Comparison of ENCODE assay signal across 16 mouse cellular contexts in genomic region chr14:57621699-57622098, GRCm38 (mm10).
"Had no signal": no experiment of that assay in that cellular context is flagged by ENCODE, and none has a peak within 500 bp of the region (broad histone marks: within the 10 kb centered on the region; RNA-seq: fewer than 3 reads in every experiment).

No protein-coding gene starts in this region.

- H3K9me3 ChIP-seq: kidney, embryonic 15.5 days; limb, embryonic 10.5 days; liver, embryonic 15.5 days; midbrain, embryonic 10.5 days; midbrain, embryonic 15.5 days; neural tube, embryonic 13.5 days had no signal

- ATAC-seq: lung, postnatal 0 days; midbrain, embryonic 15.5 days had no signal

- H3K9ac ChIP-seq: kidney, embryonic 15.5 days; liver, embryonic 15.5 days; midbrain, embryonic 15.5 days; neural tube, embryonic 13.5 days had no signal

- H3K36me3 ChIP-seq: midbrain, embryonic 15.5 days had no signal

- H3K4me2 ChIP-seq: kidney, embryonic 15.5 days; liver, embryonic 11.5 days; liver, embryonic 15.5 days; midbrain, embryonic 15.5 days; neural tube, embryonic 13.5 days had no signal

- H3K27me3 ChIP-seq: kidney, embryonic 15.5 days; liver, embryonic 15.5 days; midbrain, embryonic 15.5 days; neural tube, embryonic 13.5 days had no signal

- H3K4me1 ChIP-seq: kidney, embryonic 15.5 days; limb, embryonic 10.5 days; midbrain, embryonic 10.5 days; midbrain, embryonic 15.5 days had no signal

- H3K4me3 ChIP-seq: kidney, embryonic 15.5 days; left cerebral cortex, adult 2 months; limb, embryonic 10.5 days; liver, embryonic 15.5 days; midbrain, embryonic 10.5 days; midbrain, embryonic 15.5 days; neural tube, embryonic 13.5 days had no signal

- DNase-seq: kidney, postnatal 14 days; lung, adult 2 months; lung, postnatal 4 days; right cerebral cortex, postnatal 4 days; spleen, adult 18-20 months; thymus, adult 18-20 months; thymus, postnatal 14 days had no signal

- H3K27ac ChIP-seq: kidney, embryonic 15.5 days; left cerebral cortex, adult 2 months; limb, embryonic 10.5 days; liver, embryonic 15.5 days; midbrain, embryonic 10.5 days; midbrain, embryonic 15.5 days; neural tube, embryonic 13.5 days had no signal
